Mouse (Mus musculus) left cerebral cortex, postnatal 36 days (tissue): ENCODE measurements around the gene Slco2b1. TPM values are rescaled to one million over a fixed set of nuclear protein-coding genes. Genes with fewer than 3 reads are reported as not detected.
"Not testable (repeated sequence)": the region's sequence is repeated elsewhere in the genome, so short reads cannot be mapped to it uniquely, and the experiment has no call there.

ENCODE experiments used
- DNase-seq, 2 experiments: peaks; one replicate each; pipeline ENCODE4 v3.0.0; 2021 to 2022; ENCODE audit warnings: low spot score in 2 of 2, mixed read lengths in 1 of 2
- intact Hi-C: fragments of 180-260 bp; cut with DNase I; formaldehyde crosslinking; loops from one replicate; pipeline ENCODE4 v1.15.1; 2025
- total RNA-seq, 2 experiments: library from RNA; stranded (reverse); gene quantifications; 2 replicates each; pipeline ENCODE4 v1.2.3; 2021

Slco2b1 gene
- total RNA-seq, 2 experiments from 2014 or later, result 11.7 to 14.2 TPM

DNA sequence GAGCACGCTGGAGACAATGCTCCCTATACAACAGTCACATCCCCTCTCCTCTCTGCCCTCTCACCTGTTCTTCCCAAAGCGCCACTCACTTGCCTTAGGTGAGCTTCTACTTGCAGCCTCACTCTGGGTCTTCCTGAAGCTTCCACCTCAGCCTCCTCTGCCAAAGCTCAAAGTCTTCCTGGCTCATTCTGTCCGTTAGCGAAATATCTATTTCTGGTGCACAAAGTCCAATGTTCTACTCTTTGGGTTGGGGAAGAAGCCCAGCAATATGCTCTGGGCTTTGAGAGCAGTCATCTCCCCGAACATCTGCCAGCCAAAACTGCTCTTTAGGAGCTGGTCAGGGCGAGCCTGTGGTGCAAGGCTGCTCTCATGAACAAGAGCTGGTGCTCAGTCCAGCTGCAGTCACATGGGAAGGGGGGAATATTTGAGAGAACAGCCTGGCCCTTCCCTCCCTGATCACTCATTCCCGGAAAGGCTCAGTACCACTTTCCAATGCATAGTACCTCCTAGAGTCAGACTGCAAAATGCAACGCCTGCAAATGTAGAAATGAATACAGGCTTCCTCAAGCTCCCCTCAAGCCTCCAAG, 15.6 kb downstream of the Slco2b1 start:
- intact Hi-C loops, result no loop called here

DNA sequence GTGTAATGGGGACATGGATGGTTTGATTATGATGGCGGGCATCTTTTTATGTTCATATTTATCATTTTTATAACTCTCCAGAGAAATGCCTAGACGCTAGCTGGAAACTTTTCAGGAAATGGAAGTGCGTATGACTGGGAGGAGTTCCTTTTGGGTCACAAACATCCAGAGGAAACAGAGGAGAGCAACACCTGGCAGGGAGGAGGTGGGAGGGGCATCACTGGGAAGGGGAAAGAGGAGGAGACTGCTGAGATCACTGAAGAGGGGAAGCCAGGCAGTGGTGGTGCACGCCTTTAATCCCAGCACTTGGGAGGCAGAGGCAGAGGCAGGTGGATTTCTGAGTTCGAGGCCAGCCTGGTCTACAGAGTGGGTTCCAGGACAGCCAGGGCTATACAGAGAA, 16.7 kb downstream of the Slco2b1 start:
- DNase-seq, intact Hi-C loops: not testable (repeated sequence)

More for the DNA sequence above, 15.6 kb downstream of the Slco2b1 start:
- DNase-seq, result no peak

DNA sequence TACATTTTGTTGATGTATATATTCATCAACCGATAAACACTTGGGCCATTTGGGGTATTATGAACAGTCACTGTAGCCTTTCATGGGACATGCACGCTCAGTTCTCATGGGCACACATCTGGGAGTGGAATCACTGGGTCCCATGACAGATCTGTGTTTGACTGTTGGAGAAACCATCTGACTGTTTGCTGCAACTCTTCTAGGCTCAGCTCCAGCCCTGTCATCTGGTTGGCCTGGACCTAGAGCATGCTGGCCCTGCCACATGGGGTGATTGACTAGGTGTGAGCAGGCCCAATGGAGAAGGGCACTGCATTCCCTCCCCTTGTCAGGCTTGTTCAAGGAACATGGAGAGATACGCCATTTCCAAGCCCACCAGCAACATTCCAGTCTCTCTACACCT, 17.2 kb downstream of the Slco2b1 start:
- no peak for DNase-seq
- intact Hi-C loops, result no loop called here

DNA sequence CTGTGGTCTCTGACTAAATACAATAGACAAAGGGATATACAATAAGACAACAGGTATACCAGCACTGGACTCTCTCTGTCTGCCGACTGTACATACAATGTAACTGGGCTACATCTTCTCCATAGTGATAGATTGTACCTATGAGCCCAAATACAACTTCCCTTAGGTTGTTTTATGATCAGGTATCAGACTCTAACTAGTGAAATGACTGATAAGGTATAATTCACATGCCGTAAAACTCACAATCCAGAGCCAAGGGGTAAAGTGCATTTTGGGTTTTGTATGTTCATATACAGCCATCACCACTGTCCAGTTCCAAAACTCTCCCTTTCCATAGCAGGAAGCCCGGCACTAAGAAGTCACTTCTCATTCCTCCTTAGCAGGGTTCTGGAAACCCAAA, 17.8 kb downstream of the Slco2b1 start:
- intact Hi-C loops, result no loop called here
- DNase-seq, result no peak

DNA sequence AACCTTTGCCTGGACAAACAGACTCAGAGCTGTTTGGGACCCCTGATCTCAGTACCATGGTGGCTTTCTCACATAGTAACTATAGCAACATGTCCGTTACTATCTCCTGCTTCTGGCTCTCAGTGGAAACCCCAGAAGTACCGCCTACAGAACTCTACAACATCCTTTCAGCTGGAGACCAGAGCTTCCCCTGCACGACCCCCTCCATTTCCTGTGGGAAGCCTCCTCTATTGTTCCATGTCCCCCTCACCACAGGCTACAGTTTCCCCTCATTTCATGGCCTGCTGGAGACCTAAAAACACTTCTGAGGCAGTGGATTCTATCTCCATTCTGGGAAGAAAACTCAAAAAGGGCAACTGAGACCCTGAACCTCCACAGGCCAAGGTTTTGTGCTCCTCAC, 18.7 kb downstream of the Slco2b1 start:
- intact Hi-C loops, result no loop called here
- no peak for DNase-seq

DNA sequence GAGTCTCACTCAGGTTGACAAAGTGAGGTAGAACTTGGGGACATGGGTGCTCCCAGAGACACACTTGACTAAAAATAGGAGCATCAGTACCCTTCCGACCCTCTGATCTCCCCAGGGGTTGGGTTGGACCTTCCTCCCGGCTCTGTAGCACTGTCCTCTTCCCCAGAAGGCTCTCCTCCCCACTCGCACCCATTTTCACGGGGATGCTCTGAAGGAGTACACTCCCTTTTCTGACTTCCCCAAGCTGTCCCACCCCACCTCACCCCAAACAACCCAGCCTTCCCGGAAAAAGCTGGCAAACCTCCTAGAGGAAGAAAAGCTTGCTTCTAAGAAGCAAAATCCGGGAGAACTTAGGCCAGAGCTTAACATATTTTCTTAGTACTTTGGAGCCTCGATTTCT, 20.3 kb downstream of the Slco2b1 start:
- intact Hi-C loops, result no loop called here
- no peak for DNase-seq

DNA sequence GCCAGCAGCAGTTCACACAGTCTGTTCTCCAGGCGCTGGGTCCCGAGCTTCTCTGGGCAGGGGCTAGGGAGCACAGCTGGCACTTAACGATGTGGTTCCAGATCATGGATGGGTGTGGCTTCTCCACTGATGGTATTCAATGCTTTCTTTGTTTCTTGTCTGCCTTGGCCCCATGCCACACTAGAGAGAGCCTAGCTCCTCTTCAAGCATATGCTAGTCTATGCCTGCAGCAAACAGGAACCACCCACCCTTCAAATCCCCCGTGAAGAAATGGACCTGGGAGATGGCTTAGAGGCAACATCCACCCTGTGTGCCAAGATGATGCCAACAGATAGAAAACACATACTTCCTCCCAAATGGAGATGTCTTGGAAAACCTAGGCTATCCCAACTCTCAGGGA, 27.1 kb downstream of the Slco2b1 start:
- intact Hi-C loops, result no loop called here
- DNase-seq, result peak; percentile 38 to 42

DNA sequence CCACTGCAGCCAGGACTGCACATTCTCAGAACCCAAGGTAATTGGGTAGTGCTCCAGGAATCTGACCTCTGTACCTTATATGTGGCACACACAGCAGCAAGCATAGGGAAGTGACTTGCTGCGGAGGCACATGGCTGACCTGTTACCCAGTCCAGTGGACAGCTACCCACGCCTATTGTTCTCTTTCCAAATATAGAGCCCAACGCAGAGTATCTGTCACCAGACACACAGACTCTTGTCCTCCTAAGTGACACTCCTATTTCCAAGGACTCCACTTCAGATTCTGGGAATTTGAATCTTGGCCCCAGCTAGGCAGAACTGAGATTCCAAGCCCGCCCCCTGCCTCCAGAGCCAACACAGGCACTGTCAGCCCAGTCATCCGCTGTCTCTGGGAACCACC, 30.4 kb downstream of the Slco2b1 start:
- DNase-seq, result no peak
- intact Hi-C loops, result no loop called here

DNA sequence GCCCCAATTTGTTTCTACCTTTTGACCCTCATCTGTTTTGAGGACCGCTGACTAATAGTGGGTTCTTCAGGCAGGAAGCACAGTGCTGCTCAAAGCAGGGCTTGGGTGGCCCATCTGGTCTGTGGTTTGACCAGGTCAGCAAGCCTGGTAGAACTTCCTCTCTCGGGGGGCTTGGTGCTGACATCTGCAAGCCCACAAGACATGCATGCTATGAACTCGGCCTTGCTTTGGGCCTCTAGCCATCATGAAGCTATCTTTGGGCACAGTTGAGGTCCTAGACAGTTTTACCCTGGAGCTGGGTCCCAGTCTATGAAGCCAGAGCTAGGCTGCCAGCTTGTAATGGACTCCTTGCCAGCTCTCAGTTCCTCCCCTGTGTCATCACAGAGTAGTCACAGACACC, 36.2 kb downstream of the Slco2b1 start:
- intact Hi-C loops, result loop anchor here (5.0 kb wide), 1 partner anchor 32 kb away; no protein-coding TSS in a partner anchor
- no peak for DNase-seq

DNA sequence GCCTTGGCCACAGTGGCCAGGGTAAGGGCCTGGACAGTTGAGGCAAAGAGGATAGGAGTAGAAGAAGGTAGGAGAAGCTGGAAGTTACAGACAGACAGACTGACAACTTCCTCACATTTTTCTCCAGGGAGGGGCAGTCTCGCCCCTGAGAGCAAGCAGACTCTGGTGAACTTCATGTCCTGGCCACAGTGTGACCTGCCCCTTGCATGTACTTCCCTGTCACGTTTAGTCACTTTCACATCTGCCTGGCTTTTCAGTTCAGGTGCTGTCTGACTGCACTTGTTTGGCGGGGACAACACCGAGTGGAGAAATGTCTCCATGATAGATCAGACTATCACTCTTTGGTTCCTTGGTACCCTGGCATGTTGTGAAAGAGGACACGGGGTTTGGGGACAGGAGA, 36.9 kb downstream of the Slco2b1 start:
- intact Hi-C loops, result loop anchor here (5.0 kb wide), 1 partner anchor 33 kb away; no protein-coding TSS in a partner anchor
- no peak for DNase-seq

DNA sequence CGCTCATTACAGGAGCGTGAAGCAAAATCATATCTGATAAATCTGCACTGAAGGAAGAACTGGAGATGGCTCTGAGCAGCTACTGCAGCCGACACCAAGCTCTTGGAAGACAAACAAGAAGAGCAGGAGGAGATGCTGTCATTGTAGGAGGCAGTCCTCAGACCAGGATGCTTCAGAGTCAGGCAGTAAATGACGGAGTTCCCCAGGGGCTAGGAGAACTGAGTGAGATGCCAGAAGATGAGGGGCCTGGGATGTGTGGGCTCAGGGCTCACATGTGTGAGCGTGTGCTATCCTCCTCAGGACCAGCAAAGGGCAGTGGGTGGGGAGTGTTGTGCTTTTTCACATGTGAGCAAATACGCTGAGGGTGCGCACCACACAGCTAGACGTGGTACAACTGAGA, 38.0 kb downstream of the Slco2b1 start:
- intact Hi-C loops, result loop anchor here (5.0 kb wide), 1 partner anchor 34 kb away; no protein-coding TSS in a partner anchor
- DNase-seq, result no peak

DNA sequence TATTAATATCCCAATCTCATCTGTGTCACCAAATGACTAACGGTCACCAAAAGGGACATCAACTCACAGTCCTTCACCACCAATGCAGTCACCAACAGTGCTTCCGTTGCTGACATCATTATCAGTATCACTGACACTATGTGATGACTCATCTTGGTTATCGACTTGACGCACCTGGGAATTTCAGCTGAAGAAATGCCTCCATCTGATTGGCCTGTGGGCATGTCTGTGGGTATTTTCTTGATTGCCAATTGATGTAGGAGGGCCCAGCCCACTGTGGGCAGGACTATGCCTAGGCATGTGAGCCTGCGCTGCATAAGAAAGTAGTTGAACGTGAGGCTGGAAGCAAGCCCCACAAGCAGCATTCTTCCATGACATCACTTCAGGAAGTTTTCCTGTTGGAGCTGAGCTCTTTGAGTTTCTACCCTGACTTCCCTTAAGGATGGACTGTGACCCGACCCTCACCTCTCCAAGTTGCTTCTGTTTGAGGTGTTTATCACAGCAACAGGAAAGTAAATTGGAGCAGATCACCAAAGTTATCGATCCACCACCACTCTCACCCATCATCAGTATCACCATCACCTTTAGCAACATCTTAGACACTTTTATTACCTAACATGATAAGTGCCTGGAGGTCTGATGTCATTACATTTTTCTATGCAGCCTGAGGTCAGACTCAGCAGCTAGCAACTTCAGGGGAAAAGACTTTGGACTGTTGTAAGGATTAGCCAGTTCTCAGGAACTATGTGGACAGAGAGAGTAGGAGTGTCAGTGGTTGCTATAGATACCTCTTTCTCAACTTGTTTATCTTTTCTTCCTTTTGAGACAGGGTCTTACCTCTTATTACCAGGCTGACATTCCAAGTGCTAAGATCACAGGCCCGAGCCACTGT, 39.4 kb downstream of the Slco2b1 start:
- intact Hi-C loops, result loop anchor here (5.0 kb wide), 1 partner anchor 36 kb away; no protein-coding TSS in a partner anchor
- DNase-seq, result no peak

DNA sequence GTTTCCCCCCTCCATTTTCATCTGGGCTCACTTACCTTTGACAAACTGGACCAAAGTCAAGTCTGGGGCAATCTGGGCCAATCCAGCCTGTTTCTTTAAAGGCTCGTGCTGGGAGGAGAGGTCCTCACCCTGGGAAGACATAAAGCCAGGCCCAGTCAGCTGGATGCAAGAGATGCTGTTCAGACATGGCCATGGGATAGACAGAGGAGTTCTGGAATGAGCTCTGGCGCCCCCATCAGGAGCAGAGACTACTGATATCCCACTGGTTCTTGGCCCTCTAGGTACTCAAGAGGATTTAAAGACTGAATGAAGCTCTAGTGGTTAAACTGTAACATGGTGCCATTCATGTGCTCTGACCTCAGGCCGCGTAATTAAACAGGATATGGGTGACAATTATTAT, 40.2 kb downstream of the Slco2b1 start:
- DNase-seq, result no peak
- intact Hi-C loops, result loop anchor here (5.0 kb wide), 1 partner anchor 36 kb away; no protein-coding TSS in a partner anchor

DNA sequence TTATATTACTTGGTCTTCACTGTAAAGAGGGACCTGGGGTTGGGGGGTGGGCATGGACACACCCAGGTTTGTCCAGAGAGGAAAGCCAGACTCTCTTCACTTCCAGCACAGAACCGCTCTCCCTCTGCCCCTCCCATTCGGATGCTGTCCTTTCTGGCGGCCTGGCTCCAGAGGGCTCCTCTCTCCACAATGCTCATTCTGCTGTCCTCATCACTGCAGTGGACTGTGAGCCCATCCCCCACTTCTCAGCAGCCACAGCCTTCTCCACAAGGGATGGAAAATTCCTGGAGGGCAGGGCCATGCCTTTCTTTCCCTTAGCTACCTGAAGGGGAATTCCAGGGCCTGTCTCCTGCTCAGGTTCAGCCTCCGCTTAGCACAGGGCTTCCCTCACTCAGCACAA, 42.3 kb downstream of the Slco2b1 start:
- no peak for DNase-seq
- intact Hi-C loops, result no loop called here

DNA sequence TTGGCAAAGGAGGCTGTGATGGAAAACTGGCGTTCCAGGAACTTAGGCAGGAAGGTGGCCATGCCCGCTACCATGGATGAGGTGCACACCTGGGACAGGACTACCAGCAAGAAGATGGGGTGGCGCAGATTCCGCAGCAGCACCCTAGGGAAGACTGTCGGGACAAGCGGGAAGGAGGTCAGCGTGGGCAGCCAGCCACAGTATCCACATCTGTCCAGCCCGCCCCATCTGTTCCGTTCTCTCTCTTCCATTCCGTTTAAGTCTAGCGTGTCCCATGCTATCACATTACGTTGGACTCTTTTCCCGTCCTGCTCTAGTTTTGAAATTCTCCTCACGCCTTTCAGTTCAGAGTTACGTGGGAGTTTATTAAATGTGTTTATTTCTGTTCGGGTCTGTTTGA, 44.0 kb downstream of the Slco2b1 start:
- intact Hi-C loops, result no loop called here
- DNase-seq, result no peak

DNA sequence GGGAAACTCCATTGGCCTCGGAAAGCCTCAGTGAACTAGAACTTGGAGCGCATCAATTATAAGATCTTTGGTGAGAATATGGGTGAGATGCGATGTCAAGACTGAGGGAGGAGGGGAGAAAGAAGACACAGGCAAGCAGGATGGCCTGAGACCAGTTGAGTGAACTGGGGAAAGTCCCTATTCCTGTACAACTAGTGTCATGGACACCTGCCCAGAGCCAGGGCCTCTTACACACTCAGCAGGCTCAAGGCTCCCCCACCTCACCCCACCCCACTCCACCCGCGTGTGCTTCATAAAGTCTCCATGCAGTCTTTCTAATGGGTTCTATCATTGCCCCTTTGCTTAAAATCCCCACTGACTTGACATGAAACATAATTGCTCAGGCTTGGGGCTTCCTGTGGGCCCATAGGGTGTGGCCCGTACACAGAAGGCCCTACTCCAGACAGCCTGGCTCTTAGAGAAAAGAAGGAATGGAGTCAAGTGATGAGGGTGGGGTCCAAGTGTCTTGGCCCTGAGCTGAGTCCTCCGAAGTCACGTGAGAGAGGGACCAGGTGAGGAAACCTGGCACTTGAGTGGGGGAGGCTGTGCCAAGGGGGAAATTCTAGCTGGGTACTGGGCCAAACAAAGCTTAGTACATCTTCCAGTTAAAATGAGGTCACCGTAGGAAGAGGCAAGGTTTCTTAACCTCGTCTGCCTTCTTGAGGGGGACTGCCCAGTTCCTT, 45.2 kb downstream of the Slco2b1 start:
- DNase-seq, result no peak
- intact Hi-C loops, result no loop called here

DNA sequence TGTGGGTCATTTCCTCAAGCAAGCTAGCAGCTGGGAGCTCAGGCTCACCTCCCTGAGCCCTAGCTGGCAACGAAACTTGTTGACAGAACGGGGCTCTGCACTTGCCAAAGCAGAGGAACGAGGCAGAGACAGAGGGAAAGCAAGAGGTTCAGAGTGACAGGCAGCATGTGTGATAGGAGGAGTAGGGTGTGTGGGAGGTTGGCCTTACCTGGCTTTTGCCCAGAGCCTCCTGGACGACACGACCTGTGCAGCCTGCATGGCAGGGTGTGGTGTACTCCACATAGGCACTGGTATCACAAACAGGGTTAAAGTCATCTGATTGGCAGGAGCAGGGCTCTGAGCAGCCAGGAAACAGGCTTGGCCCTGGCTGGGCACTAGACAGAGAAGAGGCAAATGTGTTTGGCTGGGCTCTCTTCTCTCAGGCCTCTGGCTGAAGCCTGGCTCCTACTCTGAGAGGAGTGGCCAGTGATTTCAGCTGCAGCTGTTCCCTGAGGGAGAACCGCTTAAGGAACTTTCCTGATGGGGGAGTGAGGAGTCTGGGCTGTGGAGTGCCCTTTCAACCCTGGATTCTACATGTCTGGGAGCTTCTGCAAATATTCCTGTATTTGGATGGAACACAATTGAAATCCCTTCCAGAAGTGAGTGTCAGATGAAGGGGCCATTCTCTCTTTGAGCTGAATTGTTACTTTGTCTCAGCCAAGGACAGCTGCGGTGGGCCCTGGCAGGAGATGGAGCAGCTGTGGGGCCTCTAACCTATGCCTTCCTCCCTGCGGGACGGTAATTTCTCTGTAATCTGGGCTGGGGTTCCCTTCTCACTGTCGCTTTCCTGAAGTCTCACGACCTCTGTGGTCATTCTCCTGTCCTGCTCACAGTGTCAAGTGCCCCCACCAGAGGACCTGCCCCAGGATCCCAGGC, 46.3 kb downstream of the Slco2b1 start:
- intact Hi-C loops, result no loop called here
- DNase-seq, result no peak

DNA sequence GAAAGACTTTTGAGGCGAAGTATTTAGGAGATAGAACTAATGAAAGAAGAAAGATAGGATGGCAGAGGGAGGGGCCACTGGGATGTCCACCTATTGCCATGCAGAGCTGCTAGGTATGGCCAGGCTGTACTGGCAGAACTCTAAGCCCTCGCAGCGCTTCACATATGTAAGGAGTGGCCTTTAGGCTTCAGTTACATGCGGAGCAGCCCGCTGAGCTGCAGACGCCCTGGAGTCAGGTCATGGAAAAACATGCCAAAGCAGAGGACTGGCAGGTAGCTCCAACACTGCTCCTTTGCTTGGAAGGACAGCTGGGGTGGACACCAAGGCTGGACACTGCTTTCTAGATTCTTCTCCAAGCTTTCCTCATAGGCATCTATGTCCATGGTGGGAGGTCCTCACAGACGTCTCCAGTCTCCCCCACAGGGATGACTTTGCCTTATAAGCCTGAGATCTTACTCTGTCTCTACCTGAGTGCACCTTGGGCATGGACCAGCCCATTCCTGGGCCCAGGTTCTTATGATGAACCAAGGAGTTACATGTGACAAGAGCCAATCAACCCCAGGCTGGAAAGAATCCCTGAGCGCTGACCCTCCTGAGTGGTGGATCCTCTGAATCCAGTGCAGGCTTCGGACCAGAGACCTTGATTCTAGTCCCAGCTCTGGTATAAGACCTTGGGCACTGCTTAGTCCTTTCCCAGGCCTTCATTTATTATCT, 47.5 kb downstream of the Slco2b1 start:
- intact Hi-C loops, result no loop called here
- DNase-seq, result no peak

DNA sequence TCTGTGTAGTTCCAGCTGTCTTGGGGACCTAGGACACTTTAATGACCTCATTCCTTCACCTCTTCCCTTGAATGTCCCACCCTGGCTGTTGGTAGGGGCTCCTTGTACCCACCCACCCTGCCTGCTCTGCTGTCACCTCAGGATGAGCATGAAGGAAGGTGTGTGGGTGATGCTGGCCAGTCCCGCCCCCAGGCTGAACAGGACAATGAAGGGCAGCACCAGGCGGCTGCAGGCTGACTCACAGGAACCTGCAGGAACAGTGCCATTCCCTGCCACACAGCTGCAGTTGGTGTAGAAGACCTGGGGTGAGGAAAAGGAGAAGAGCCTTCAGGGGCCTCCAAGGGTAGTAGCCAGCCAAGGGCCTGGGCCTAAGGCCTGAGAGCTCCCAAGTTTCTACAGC, 48.8 kb downstream of the Slco2b1 start:
- intact Hi-C loops, result no loop called here
- no peak for DNase-seq
